Mouse (Mus musculus) natural killer cell, adult 2 months (primary cell): ENCODE results near the gene Enox2.
A peak's percentile ranks its signal among the peaks of the same experiment; 100 is the strongest.
"Not testable (repeated sequence)": the region's sequence is repeated elsewhere in the genome, so short reads cannot be mapped to it uniquely, and the experiment has no call there.

ENCODE experiments used
- DNase-seq, 2 experiments: peaks; one replicate each; pipeline ENCODE4 v3.0.0; 2022; ENCODE audit warnings: low spot score in 2 of 2

The Enox2 gene

DNA sequence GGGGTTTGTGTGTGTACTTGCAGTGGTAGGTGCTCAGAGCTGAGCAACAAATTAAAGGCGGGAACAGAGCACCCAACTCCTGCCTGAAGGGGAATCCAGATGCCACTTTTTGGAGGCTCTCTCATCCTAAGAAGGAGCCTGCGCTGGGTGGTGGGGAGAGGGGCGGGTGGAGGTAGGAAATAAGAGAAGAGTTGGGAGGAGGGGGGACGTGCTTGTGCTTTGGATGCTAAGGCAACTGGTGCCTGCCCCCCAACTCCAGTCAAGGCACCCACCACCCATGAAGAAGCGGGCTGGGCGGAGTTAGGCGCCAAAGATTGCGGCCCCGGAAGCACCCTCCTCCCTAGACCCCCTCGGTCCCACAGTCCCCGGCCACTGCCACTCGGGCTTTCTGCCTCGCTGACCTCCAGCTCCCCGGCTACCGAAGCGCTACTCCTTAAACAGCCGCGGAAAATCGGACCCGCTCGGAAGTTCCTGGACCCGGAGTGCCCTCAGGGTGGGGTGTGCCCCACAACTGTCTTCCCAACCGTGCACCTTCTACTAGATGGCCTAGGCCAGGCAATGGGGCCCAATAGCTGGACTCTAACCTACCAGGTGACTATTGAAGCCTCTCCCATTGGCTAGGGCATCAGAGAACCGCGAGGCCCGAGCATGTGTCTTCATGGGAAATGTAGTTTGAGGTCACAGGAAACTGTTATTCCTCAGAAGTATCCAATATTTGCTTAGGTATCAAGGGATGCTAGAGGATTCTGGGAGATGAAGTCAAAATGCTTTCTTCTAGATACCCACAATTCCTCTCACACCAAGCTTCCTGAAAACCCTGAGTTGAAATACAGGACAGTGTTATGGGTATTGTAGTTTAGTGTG, at the start of gene Enox2:
Gene Enox2 (minus strand): TSS at position 560 of the 864 bp plus-strand sequence.
- DNase-seq: peak; percentile 56 to 65

DNA sequence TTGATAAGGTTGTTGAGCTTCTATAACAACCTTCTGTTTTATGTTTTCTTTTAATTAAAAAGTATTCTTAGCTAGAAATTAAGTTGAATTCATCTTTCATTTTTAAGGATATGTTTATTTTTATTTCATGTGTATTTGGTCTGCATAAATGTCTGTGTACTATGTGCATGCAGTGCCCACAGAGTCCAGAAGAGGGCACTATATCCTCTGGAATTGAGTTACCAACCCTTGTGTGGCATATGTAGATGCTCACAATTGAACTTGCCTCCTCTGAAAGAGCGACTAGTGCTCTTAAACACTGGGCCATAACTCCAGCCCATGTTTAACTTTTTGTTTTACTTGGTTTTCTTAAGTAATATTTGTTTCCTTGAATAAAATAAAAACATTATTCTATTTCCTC, 21.4 kb upstream of the Enox2 start:
- DNase-seq: peak in 1 of 2 experiments; percentile 1

DNA sequence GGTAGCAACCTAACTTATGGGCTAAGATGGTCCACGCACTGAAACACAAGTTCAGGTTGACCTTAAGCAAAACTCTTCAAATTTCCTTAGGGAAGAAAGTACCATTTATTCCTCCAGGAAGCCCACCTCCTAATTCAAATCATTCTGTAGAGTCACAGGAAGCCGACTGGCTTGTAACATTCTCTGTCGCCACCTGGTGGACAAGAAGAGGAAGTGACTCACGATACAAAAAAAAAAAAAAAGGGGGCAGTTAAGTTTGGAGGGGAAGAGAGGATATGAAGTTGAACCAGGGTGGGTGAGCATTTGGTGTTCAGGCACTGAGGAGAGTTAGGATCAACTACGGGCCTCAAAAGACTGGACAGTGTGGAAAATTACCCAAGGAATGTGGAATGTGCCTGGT, 18.6 kb upstream of the Enox2 start:
- DNase-seq: peak in 1 of 2 experiments; percentile 8

DNA sequence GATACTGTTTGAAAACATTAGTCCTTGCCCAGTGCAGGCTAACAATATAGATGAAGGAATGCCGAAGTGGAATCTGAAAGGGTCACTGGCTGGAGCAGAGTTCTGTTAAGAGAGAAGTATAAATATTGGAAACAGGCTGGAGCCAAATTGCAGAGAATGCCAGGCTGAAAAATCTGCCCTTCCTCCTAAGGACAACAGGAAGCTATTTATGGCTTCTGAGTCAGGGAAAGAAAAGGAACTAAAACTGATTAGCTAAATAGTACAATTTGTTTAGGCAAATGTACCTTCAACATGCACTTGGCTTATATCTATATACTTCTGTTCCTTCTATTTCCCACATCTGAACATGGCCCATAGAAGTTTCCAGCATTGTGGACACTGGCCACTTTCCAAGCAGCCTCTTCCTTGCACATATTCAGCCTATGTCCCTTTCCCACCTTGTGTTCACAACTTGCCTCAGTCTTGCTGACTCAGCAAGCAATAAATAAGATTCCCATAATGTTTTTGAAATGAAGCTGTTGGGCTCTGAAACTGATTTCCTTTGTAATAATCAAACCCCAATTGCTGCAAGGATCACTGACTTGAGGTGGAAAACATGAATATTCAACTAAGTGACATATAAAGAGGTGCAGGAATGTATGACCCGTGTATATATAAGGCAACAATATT, 8.0 kb downstream of the Enox2 start:
- DNase-seq: no peak

DNA sequence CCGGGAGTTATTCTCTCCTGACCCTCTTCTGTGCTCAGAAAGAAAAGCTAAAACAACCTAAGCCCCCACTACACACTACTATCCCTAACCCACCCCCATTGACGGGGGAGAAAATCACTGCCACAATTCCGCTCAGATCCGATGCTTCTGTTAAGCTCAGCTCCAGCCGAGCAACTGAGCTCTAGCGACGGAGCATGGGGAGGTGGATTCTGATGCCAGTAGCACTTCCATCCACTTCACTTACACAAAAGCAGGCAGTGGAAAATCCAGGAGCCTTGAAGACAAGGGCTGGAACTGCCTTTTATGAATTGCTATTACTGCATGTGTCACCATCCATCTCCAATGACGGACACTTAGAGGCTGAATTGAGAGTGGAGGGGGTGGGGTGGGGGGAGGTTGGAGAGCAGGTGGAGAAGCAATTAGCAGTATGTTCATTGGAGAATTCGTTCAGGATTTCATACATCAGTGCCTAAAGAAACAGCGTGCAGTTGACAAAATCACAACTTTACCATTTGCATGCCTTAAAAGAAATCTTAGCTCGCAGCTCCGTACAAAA, 14.5 kb downstream of the Enox2 start:
- DNase-seq: no peak

DNA sequence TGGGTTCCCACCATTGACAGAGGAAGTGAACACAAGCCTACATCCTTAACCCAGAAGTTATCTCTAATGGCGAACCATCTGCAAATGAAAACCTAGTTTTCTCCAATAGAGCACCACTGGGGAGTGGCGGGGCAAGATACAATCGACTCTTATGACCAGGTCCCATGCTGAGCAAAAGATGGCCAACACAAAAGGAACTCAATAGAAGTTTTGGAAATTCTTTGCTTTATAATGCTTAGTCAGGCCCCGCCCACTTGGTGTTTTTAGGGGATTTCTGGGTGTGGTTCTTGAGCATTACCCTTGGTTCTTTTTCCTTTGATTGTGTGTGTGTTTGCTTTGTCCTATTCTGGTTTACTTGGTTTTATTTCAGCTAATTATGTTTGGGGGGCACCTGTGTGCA, 37.2 kb downstream of the Enox2 start:
- DNase-seq: no peak

DNA sequence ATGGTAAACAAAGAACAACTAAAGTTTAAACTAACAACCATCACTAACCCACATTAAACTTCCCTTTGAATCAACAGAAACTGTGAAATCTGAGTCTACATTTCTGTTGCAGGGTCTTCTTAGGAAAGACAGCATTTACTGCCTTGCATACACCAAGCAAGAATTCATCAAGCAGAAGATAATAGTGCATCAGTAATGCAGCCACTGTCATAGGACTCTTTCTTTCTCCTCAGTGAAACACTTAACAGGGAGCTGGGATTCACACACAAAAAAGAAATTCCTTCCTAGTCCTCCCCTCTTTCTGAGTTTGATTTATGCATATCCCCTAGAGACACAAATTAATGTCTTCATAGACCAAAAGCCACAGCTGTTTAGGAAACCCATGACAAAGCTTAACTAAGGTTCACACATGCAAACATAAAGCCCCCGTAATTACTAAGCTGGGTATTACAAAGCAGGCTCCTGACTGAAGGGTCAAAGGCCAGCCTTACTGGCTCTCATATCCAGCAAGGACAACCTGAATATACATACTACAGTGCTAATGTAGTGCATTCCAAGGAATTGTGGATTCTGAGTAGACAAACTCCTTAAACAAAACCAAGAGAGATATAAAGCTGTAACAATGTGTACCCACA, 62.1 kb downstream of the Enox2 start:
- no peak for DNase-seq

DNA sequence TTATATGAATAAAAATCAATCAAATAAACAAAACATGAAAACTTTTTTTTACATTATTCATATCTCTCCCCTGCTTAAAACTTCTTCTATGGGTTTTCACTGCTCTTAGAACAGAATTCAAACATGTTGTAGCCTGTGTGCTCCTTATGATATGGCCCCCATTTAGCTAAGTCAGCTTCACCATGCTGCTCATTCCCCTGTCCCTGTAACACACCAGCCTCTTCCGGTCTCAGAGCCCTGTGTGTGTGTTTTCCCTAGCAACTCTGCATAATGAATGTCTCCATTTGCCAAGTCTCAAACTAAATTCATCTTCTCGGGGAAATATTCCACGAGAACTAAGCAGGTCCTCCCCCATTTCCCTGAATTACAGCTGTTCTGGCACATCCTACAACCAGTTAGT, 71.6 kb downstream of the Enox2 start:
- no peak for DNase-seq

DNA sequence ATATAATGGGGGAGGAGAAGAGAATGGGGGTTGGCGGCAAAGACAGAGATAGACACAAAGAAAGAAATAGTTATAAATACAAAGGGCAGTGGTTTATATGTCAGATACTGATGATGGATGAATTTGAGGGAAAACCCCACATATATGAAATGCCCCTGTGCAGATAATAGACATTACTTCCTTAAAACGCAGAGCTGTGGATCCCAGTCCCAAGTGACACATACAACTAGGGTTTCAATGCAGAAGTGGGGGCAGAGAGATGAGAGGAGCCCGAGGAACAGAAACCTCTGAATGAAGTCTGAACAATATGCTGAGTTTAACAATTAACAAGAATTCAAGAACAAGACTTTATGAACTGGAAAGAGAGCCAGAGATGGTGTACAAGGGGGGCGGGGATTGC, 91.7 kb downstream of the Enox2 start:
- peak in 1 of 2 experiments; percentile 1 for DNase-seq

DNA sequence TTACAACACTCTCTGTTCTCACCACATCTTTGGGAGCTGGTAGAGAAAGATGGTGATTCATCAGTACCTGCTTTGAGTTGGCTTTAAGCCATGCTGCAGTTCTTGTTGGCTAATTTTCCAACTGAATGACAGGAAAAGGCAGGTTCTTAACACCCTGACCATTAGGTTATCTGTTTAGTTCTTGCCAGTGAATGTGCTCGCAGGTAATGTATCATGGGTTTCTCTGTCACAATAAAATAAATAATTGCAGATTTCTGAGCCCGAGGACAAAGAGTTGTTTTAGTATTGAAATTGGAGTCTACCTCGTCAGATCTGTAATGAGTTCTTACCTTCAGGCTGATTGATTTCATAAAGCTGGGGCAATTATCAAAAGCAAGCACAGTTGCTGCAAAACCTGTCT, 106.9 kb downstream of the Enox2 start:
- DNase-seq: no peak

DNA sequence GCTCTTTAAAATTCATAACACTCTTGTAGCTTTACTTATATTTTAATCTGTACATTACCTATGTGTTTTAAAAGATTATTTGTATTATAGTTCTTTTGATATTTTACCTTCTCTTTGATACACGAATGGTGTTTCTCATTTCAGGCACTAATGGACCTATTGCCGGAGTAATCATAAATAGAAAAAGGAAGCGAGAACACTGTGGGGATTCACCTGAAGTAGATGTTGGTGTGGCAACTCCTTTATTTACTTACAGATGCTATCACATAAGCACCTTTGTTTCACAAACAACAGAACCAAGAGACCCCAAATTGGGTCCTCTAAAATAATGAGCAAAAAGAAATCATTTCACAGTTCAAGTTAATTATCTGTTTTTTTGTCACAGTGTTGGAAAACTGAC, 109.4 kb downstream of the Enox2 start:
- no peak for DNase-seq

DNA sequence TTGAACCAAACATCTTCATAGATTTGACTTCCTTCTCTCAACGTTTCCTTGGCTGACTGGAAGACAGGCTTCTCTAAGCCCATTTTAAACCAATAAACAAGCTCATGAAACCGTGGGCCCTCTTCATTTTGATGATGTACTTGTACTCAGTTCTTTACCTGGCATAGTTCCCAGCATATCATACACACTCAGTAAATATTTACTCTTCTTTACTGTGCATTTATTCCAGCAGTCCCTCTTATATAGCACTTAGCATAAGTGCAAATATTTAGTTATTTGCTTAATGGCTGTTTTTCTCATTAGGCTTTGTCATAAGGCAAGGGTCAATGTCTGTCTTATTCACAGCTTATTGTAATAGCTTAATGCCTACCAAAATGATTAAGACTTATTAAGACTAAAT, 133.8 kb downstream of the Enox2 start:
- DNase-seq: no peak

DNA sequence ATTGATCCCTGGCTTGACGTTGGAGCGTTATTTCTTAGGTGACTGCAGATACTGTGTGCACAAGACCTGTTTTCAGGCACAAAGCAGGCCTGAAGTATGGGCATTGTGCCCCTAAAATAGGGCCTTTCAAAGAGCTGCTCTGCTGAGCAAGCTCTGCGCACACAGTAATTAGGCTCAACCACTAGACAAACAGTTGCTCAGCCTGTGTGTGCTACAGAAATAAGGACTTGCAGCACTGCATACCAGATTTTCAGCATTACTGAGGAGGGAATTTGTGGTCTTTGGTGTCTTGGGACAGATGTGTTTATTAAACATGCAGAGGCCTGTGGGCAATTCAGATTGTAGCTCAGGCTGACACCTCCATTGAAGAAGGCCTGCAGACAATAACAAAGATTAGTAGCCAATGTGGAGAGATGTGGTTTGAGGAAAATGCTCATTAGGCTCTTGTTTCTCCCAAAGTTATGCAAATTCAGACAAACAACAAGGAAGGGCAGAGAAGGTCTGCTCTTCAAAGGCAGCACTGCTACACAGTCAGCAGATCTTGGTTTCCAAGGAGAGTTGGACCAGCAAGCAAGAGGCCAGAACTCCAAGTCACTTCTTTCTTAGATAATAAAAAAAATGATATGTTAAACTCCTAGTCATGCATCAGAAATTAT, 163.2 kb downstream of the Enox2 start:
- no peak for DNase-seq

DNA sequence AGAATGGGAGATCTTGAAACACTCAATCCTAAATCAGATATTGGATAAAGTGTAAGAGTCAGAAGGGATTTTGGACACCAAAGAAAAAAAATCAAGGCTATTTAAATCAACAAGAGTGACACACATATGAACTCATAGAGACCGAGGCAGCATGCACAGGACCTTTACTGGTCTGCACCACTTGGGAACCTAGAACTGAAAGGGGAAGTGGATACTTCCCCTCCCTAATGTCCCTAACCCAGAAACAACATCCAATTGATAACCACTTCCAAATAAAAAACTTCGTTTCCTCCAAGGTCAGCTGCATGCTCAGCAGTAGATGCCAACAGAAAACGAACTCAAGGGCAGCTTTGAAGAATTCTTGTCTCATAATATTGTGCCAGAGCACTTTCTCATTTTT, 171.6 kb downstream of the Enox2 start:
- DNase-seq: no peak

DNA sequence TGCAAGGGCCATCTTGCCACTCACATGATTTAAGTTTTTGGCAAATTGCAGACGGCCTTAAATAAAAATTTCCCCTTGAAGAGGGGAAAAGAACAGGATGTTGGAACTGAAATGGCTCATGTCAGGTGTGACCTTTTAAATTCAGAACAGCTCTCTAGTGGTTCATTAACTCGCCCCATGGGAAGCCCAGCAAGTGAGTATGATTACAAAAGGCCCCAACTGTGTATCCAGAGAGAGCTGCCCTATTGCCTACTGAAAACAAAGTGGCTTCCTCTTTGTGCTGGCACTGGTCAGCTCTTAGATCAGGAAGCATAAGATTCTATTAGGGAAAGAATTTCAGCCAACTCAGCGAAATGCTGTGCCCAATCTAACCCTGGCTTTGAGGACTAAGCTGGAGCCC, 175.6 kb downstream of the Enox2 start:
- no peak for DNase-seq

DNA sequence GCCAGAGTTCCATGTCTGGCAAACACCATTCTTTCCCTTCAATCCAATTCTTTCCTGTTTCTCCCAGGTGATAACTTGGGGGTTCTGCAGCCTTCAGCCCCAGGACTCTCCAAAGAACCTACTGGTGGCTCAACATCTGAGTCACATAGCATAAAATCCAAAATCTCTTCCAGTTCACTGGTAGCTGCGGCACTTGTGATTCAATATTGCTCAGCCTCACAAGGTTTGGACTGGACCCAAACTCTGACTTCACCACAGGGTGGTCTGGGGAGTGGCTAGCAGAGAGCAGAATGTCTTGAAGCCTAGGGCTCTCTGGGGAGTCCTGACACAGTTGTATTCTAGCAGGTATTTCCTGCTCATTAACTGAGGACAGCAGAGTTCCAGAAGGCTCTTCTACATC, 187.5 kb downstream of the Enox2 start:
- DNase-seq: not testable (repeated sequence)

DNA sequence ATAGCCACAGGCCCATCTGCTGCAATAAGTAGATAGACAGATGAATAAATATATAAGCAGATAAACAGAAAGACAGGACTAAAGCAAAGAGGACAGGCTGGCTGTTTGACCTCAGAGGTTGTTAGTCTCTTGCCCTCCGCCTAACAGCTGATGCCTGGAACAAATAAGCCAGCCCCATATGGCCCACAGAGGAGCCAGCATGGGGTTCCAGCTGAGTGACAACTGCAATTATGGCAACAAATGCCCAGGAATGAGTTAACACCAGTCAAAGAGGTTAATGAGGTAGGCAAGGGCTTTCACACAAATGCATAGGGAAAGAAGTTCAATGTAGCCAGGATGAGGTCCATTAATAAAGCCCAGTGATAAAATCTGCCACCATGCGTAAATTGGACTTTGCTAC, 191.8 kb downstream of the Enox2 start:
- DNase-seq: no peak

DNA sequence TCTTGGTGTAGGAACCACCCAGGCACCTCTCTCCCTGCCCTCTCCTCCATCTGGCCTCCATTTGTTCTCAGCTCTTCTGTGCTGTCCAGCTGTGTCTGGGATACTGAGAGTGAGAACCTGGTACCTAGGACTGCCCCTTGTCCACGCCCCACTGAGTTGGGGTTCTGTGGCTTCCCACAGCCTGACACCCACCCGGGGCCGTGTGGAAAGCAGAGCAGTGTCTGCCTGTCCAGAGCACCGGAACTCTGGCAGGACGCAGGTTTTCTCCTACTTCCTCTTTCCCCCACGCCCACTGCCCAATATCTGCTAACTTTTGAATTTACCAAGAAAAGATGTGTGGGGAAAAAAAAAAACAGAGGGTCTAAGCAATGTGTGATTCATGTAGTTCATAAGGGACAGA, 213.0 kb downstream of the Enox2 start:
- peak in 1 of 2 experiments; percentile 0 for DNase-seq

DNA sequence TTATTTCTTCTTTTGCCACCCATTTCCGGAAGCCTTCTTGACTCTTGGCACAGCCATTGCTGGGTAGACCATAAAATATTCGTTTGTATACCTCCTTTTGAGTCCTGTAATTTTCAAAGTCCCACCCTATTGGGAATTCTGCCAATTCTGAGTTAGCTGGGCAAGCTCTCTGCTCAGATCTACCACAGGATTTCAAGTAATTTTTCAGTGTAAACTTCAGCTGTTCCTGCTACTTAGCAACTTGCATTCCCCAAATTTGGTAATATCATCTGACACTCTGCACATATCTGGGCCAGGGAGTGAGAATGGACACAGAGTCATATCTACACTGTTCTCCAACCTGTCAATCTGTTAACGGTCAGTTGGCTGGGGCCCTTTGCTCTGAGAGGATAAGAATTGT, 214.5 kb downstream of the Enox2 start:
- no peak for DNase-seq

DNA sequence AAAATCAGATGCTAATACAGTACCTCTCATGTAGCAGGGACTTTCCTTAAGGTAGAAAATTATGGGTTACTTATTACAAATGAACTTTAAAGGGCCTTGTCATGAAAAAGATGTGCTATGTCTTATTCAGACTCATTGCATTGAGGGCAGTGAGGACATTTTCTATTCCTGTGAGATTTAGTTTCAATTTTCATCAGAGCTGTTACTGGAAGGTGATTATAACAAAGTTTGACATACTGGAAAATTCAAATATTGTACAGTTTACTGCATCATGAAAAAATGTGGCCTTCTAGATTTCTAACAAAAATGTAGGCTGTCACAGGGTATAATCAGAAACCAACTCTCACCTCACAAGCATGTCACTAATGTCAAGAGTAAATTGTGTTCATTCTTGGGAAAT, 242.9 kb downstream of the Enox2 start:
- DNase-seq: no peak

DNA sequence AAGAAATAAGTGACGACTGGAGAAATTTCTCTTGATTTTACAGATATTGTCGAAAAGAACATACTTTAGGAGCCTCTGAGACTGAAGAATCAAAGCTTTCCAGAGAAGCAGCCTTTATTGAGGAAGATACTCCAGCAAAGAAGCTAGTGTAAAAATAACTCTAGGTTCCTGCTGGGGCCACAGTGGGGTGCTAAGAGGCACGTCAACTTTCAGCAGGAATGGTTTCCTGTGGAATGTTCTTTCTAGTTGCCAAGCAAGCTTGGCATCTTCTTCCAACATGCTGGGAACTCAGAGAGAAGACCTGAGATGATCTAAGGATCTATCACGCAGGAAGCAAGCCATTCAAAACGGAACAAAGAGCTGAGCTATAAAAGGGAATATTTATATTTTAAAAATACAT, 278.3 kb downstream of the Enox2 start:
- DNase-seq: no peak

DNA sequence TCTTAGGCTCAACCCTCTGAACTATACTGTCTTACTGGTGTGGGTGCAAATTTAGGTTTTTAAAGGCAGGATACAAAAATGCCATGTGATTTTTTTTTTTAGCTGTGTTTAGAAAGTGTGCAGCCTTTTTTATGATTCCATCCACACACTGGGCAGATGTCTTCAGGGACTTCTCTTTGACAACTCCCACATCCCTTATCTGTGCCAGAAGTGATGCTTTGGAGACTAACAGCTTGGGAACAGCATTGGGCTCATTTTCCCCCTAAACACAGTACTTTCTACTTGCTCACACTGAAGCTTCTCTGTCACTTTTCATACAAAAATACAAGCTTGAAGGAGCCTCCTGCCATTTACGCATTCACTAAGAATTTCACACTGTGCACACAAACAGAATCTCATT, 282.4 kb downstream of the Enox2 start:
- DNase-seq: no peak
